Mouse (Mus musculus): ENCODE data around the gene Kif21b.

The Kif21b gene

DNA sequence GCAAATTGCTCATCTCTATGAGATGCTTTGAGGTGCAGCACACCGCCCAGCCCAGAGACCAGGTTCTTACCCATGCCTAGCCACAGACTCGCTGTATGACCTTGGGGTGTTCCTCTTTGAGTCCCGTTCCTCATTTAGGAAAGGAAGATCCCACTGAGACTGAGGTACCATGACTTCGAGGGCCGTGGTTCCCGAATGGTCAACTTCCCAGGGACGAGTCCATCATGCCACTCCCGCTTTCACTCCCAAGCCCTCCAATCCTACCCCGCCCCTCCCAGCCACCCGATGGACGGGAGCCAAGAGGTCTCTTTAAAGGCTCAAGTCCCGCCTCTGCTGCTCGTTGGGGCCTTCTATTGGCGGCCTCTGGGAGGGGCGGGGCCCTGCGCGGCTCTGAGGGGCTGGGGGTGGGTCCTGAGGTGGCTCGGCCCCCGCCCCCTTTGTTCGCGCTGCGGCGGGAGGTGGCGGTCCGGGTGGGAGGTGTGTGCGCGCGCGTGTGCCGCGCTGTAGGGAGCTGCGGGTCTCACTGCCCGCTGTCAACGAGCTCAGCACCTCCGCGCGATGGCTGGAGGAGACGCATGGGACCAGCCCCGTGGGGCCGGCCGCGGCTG lies at the start of gene Kif21b:
Kif21b (plus strand) TSS at position 439 of the 608 bp plus-strand sequence.
- peak; percentile 90 to 93 for DNase-seq

DNA sequence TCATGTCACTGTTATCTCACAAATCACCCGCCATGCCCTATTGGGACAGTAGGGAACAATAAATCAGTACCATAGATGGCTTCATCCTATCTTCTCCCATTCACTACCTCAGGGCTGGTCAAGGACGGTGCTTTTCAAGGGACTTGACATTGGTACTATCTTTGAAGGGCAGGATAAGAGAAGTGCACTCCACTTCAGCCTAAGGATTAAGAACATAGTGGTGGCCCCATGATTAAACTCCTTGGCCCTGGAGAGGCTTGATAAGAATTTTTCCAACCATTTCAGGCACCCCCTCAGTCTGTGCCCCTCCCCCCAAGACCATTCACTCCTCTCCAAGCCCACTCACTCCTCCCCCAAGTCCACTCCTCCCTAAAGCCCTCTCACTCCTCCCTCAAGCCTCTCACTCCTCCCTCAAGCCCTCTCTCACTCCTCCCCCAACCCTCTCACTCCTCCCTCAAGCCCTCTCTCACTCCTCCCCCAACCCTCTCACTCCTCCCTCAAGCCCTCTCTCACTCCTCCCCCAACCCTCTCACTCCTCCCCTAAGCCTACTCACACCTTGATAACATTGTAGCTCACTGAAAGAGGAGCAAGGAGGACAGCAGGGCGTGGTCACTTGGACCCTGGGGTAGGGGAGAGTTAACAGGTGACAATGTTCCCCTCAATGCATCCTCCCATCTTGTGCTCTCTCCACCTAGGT lies 45.1 kb upstream of the Kif21b start:
- peak in 1 of 2 experiments; percentile 5 for DNase-seq

DNA sequence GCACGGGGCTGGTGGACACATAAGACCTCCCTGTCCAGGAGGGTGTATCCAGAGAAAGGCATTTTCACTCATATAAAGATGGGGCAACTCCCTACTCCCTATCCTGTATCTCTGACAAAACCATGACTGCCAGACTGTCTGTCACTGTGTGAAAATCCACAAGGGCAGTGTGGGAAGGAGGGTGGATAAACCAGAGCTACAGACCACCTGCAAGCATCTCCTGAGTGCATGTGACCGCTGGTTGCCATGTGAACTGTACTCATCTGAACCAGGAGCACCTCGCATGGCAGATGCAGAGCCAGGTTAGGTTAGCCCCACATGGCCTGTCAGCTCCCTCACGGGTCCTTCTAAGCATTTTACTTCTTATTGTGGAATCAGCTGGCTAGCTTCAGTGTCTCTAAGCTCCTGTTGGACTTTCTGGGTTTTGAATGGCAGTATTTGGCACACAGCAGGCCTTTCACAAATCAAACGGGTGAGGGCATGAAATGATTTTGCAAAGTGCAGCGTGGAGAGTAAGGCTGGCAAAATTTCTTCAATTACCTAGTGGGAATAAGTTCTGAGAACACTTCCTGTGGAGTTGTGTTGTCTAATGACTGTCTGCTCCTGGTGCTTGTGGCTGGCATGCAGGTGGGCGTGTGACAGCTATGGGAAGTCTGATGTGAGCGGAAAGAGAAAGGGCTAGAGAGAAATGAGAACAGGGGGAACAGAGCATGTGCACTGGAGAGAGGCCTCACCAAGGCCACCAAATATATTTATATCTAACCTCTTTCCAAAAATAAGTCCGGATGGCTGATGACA lies 41.6 kb upstream of the Kif21b start:
- DNase-seq, result no peak

DNA sequence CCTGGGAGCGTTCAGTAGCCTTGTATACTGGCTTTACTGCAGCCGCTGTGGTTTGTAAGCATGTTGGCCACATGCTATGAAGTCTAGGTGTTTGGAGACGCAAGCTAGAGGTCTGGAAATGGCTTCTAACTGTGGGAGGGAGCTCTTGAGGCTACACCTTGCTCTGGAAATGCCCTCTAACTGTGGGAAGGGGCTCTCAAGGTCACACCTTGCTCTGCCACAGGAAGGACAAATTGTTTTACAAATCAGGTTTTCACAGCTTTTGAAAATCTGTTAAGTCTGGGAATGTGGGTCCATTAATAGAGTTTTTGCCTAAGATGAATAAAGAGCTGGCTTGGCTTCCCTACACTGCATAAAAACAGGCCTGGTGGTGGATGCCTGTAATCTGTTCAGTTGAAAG lies 37.5 kb upstream of the Kif21b start:
- DNase-seq, result no peak

DNA sequence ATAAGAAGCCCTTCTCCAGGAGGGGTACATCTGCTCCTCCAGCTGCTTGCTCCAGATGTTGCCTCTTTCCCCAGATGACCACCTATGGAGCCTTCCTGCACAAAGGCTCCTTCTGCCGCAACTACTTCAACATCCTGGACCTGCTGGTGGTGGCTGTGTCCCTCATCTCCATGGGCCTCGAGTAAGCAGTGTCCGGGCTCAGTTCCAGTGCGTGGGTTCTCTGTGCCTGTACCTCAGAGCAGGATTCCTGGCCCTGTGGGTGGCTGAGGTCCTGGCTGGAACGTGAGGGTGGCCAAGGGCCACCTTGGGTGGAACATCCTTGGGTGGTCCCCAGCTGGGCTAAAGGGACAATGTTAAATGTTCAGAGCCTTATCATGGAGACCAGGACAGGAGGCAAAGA lies 36.4 kb upstream of the Kif21b start:
- no peak for DNase-seq

DNA sequence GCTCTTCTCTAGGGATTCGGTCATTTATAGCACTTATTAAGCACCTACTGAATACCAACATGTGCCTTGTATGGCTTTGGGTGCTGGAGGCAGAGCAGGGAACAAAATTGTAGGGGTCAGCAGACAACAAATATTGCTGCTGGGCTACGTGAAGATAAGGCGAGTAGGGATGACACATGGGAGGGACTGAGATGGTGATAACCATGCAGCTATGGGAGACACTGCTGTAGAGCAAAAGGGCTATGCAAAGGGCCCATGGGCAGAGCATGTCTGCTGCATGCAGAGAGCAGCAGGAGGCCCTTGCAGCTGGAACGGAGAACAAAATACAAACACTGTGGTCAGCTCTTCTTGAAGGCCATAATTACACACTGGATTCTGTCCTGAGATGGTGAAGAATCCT lies 29.1 kb upstream of the Kif21b start:
- no peak for DNase-seq

DNA sequence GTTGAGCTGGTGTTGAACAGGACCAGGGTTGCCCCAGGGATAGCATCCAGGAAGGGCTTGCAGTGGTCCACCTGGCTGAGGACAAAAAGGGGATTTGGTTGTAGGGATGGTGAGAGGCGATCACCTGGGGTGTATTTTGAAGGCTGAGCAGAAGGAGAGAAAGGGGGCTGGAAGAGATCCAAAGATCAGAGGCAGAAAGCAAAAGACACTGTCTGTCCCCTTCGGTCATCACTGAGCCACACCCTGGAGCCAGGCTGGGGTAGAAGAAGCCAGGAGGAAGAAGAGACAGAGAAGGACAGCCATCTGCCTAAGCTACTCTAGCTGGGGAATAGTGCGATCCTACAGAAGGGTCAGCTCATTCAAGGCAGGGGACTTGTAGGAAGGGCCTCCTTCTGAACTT lies 28.6 kb upstream of the Kif21b start:
- DNase-seq, result no peak

DNA sequence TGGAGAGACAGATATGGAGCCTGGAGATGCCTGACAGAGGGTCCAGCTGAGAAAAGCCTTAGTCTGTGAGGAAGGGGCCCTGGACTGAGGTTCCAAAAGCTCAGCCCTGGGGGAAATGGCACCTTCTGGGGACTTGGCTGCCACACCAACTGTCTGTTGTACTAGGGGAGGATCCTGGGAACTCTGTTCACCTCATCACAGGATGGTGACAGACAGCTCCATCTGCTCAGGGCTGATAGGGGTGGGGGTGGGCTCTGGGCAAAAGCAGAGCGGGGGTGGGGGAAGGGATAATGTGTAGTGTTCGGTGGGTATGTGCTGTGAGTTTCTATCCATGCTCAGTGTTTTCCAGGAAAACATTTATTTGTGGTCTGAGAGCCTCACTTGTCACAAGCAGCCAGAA lies 28.2 kb upstream of the Kif21b start:
- DNase-seq, result no peak

DNA sequence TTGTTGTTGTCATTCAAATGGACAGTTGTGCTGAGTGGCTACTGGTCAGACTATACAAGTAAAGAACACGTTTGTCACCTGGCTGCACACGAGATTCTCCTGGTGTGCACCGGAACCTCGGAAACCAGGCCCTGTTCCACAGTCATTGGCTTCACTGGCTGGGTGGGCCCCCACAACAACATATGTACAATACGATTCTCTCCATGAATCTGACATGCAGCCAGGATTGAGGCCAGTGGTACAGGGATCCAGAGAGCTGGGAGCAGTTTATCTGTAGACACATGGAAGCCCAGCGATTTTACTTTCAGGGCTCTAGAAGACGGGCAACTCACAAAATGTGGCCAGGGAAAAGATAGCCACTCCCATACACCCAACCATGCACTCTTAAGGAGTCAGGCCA lies 27.5 kb upstream of the Kif21b start:
- DNase-seq, result no peak

DNA sequence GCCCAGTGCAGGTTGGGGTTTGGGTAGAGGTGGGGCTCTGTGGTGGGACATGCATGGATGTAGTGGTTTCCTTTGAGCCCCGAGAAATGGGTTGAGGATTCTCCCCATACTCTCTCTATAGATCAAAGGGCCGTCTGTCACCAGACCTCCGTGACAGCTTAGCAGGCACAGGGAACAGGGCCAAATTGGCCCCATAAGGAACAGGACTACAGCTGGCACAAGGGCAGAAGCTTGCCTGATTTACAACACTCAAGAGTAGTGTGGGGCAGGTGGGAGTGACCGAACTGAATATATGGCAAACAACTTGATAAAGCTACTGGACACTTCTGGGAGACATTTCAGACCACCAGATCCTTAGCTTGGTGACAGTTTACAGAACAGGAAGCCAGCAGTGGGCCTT lies 26.4 kb upstream of the Kif21b start:
- no peak for DNase-seq

DNA sequence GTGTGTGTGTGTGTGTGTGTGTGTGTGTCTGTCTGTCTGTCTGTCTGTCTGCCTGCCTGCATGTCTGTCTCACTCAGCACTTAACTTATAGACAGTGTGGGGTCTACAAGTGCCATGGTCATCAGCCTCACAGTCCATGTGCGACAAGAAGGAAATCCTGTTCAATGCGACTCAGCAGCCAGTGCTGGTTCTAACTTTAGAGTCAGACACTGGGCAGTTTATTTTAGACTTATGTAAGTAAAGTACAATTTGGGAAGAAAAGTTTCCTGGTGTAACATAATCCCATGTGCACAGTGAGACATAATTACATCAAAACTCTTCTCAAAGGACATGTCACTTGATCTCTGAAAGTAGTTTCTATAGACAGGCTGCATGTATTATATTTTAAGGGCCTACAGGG lies 21.7 kb upstream of the Kif21b start:
- DNase-seq, result no peak

DNA sequence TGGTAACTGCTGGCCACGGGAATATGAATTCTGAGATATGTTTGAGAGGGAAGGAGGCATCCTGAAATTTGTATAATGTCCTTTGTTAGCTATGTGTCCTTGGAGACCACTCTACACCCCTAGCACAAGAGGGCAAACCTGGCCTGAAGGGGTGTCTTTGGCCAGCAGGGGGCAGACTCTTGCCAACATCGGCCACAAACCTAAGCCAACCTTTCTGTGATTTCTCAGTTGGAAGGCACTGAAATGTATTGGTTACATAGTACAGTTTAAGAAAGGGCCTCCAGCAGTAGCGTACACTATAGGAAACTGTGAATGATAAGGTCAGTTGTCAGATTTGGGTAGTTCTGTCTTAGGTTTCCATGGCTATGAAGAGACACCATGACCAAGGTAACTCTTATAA lies 15.0 kb upstream of the Kif21b start:
- DNase-seq, result peak; percentile 58 to 63

DNA sequence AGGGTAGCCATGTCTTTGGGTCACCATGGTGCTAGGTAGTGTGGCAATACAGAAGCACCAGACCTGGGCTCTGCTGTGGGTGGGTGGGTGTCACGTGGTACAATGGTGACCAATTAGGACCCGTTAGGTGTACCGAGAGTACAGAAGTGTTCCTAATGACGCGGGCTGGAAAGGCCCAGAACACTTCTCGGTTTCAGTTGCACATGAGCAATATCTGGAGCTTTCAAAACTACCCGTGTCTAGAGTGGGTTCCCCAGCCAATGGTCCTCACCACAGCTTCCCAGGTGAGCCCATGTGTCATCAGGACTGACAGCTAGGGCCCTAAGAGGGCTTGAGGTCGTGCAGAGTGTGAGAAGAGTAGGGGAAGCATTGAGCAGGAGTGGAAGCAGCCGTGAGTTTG lies 14.1 kb upstream of the Kif21b start:
- DNase-seq, result peak; percentile 51 to 54

DNA sequence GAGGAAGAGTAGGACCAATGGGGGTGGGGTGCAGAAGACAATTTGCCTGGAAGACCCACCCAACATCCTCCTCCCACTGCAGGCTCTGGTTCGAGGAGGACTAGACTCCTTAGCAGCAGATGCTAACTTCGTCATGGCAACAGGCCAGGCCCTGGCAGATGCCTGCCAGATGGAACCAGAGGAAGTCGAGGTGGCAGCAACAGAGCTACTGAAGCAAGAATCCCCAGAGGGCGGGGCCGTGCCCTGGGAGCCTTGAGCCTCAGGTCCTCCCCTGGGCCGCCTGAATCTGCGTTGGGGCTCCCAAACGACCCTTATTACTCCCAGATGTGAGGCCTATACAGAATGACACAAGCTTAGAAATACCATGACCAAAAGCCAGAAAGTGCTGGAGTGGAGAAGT lies 12.3 kb upstream of the Kif21b start:
- peak in 1 of 2 experiments; percentile 47 for DNase-seq

DNA sequence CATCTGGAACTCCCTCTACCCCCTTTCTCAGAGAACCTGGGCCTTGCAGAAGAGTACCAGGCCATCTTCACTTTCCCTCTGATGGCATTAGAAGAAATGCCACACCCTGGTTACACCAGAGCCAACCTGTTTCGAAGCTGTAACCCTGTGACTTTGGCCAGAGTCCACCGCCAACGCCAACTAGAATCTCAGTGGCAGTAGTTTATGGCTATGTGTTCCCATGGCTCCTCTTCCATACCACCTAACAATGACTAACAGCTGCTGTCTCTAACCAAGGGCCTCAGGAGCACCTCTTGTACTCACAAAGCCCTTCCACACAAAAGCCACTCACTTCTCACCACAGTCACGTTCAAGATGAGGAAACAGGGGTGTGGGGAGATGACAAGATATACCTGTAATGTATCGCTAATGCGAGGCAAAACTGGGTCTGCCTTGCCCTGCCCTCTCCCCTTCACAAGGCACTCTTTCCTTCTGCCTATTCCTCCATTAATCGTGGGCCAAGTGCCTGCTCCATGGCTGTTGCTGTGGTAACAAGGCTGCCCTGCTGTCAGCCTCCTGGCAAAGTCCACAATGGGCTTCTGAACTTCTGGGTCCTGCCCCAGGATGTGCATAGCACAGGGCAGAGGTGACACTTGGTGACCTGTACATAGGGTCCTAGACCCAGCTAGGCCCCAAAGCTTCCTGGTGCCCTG lies 11.5 kb upstream of the Kif21b start:
- no peak for DNase-seq

DNA sequence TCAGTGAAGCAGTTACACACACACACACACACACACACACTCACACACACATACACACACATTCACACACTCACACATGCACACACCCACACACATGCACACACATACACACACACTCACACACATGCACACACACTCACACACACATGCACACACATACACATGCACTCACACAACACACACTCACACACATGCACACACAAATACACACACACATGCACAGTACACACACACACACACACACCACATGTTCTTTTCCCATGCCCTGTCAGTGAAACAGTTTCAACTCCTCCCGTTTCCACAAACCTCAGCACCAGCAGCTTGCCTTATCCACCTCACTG lies 11.0 kb upstream of the Kif21b start:
- DNase-seq, result no peak

DNA sequence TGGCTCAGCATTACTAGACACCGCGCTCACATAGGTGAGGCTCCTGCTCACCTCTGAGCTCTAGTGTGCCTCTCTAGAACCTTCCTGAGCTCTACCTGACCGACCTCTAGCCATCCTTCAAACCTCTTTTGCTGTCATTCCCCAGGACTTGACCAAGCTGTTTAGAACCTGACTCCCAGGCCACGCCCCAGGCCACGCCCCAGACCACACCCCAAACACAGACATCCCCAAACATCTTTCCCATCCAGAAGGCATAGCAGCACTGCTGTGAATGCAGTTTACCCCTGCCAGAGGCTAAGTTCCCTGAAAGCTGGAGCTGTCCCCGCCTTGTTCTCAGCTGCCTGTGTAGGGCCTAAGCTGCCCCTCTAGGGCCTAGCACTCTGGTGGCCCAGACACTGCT lies 10.4 kb upstream of the Kif21b start:
- DNase-seq, result no peak

DNA sequence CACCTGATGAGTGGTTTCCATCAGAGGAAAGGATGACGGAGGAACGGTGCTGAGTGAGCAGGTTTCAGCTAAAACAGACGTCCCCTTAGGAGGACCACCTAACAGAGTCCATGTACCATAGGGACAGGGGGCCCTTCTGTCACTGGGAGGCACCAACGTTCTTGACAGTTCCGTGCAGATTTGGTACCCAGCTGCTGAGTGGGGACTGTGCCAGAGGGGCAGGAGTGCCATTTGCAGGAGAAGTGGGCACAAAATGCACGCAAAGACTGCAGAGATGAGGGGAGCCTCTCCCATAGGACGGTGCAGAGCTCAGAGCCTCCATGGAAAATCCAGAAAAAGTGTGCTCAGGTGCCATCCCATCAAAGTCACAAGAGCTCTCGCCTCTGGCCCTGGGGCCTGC lies 9.2 kb upstream of the Kif21b start:
- no peak for DNase-seq

DNA sequence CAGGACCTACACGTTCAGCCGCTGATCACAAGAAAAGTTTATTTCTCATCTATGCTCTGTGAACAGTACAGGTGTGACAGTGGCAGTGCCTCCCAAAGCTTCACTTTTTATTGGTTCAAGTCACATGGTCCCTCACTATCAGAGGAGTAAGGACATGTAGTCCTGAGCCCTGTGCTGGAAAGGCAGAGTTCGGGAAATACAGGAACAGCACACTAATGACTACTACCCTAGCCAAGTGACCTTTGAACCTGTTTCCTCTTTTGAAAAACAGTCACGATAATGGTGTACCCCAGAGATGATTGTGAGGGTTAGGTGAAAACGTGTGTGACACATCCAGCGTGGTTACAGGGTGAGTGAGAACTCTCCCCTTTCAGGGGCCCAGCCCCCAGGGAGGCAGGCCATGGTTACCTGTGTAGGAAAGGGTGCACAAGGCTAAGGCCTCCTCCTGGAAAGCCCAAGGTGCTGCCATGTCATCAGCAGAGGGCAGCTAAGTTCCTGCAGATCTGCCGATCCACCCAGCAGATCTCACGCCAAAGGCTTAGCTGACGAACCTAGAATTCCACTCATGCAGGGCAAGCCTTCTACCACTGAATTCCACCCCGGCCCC lies 4.9 kb upstream of the Kif21b start:
- DNase-seq, result no peak

DNA sequence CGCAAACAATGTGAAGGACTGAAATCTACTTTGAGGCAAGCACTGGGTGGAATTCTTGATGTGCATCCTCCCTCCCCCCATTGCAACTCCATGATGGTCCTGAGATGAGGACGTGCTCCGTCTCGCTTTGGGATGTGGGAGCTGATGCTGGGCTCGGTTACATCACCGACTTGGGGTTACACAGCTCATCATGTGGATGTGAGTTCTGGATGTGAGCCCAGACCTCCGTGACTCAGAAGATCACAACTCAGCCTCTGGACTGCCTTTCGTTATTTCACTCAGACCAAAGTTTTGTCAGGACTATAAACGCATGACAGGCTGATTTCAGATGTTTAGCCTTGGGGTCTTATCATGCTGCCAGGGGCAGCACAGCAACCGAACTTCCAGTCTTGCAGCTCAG lies 4.3 kb upstream of the Kif21b start:
- peak; percentile 60 to 63 for DNase-seq

DNA sequence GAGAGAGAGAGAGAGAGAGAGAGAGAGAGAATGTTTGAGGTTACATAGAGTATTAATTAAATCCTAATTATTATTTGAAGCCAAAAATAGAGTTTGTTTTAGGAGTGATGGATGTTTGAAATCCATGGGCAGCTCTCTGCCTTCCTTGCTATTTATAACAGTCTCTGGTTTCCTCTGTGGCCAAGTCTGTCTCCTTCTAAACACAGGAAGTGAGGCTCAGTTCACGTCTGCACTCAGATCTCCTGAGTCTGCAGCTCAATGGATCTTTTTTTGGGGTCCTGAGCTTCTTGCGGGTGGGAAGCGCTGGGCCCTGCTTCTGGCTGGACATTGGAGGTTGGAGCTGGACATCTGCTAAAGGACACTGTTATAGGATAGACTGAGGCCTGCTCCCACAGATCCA lies 3.3 kb upstream of the Kif21b start:
- no peak for DNase-seq

DNA sequence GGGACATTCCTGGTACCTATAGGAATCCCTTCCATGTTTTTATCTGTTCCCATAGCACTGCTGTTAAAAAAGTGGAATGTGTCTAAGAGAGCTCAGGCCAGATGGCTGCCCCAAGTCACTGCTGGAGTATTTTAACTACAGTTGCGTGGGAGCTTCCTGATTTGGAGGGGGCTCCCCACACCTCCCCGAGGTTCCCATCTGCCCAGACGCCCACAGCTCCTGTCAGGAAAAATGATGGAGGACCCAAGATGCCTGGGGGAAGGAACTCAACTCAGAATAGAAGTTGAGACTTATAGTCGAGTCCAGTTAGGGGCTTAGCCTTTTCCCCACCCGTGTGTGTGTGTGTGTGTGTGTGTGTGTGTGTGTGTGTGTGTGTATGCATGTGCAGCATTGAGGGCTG lies 2.8 kb upstream of the Kif21b start:
- no peak for DNase-seq

DNA sequence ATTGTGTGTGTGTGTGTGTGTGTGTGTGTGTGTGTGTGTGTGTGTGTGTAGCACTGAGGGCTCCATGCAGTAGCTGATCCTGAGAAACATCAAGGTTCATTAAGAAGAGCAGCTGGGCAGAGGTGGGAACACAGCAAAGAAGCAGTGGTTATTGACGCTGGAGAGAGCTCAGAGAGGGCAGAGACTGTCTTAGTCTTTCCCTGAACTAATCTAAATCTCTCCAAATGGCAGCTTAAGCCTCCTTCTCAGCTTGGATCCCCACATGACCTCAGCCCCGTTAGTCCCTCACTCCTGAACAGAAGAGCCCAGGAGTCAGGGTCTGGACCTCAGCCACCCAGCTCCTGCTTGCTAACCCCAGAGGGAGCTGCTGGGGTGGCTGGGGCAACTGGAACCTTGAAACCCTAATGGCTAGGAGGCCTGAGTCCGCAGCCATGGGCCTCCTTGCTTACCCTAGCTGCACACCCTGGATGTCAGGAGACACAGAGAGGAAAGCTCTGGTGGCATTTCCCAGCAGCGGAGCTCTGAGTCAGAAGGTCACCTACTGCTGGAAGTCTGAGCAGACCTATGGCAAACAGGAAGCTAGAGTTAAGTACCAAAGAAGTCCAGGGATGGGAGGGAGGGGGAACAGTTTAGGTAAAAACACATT lies 2.1 kb upstream of the Kif21b start:
- DNase-seq, result no peak

Data from lung, adult 18-20 months (tissue).